Comparison of ENCODE assay signal across 12 mouse cellular contexts in genomic region chr8:121968542-121968941, GRCm38 (mm10). TPM values are rescaled to one million over a fixed set of nuclear protein-coding genes. Genes with fewer than 3 reads are reported as not detected.
DNase-seq lines count a peak whose midpoint lies in the region; ATAC-seq and TF ChIP-seq lines count a peak whose summit lies in the region.
"Had no signal": no experiment of that assay in that cellular context is flagged by ENCODE, and none has a peak within 500 bp of the region (broad histone marks: within the 10 kb centered on the region; RNA-seq: fewer than 3 reads in every experiment).

No protein-coding gene starts in this region.

- no peak for TF ChIP-seq CTCF in liver, adult 2 months (IDR thresholded peaks at IDR 0.05; ENCODE audit: low read depth, low read length)
- no peak for TF ChIP-seq CTCF in brain, embryonic 14.5 days (IDR thresholded peaks at IDR 0.05; ENCODE audit: borderline replicate concordance, extremely low read depth, insufficient read depth, insufficient read length)

- ATAC-seq in forebrain, embryonic 15.5 days (replicated peaks), result no peak
- no peak for ATAC-seq in forebrain, embryonic 13.5 days
- no peak for ATAC-seq in limb, embryonic 15.5 days (ENCODE audit: insufficient number of reproducible peaks, low FRiP score, low TSS enrichment, low read depth)

- H3K4me3 ChIP-seq in forebrain, embryonic 15.5 days, result no peak overlapping the region
- no peak overlapping the region for H3K4me3 ChIP-seq in forebrain, embryonic 13.5 days
- no peak overlapping the region for H3K4me3 ChIP-seq in liver, adult 2 months (ENCODE audit: insufficient read depth, low read depth, low read length)
- no peak overlapping the region for H3K4me3 ChIP-seq in limb, embryonic 15.5 days

- peaks cover 11% of the 10 kb centered on the region; the same call in 1 of the 2 replicates for H3K79me2 ChIP-seq in liver, adult 2 months (ENCODE audit: control insufficient read depth, insufficient read depth, low read length)

- no peak overlapping the region for H3K9ac ChIP-seq in forebrain, embryonic 15.5 days (replicated peaks)
- H3K9ac ChIP-seq in forebrain, embryonic 13.5 days, result no peak overlapping the region
- H3K9ac ChIP-seq in liver, adult 2 months (ENCODE audit: low read depth, low read length), result 0 out of 2 replicates have a peak overlapping the region, but pooled peaks have one; percentile 21
- H3K9ac ChIP-seq in limb, embryonic 15.5 days, result no peak overlapping the region

- H3K36me3 ChIP-seq in forebrain, embryonic 15.5 days, result no peaks in the 10 kb centered on the region
- peaks cover 7% of the 10 kb centered on the region; the same call in 1 of the 2 replicates for H3K36me3 ChIP-seq in forebrain, embryonic 13.5 days (ENCODE audit: poor library complexity, severe bottlenecking)
- H3K36me3 ChIP-seq in liver, adult 2 months (ENCODE audit: control insufficient read depth, insufficient read depth, low read length), result no peaks in the 10 kb centered on the region
- H3K36me3 ChIP-seq in limb, embryonic 15.5 days, result 0 out of 2 replicates have a peak, but pooled peaks cover 5% of the 10 kb centered on the region

- no peak for DNase-seq in liver, adult 2 months (ENCODE audit: extremely low read depth, low read depth, low spot score)
- no peak for DNase-seq in liver
- peak; percentile 10 for DNase-seq in brain, embryonic 14.5 days (ENCODE audit: low read depth)
- no peak for DNase-seq in frontal cortex, postnatal 14 days (ENCODE audit: low spot score in 2 of 2)
- DNase-seq in testis, postnatal 10 days (ENCODE audit: low spot score), result no peak
- DNase-seq: lung, postnatal 14 days; retina, postnatal 1 day had no signal

- H3K4me1 ChIP-seq in forebrain, embryonic 15.5 days, result peaks cover 48% of the 10 kb centered on the region
- peaks cover 47% of the 10 kb centered on the region for H3K4me1 ChIP-seq in forebrain, embryonic 13.5 days
- H3K4me1 ChIP-seq in liver, adult 2 months (ENCODE audit: control insufficient read depth, insufficient read depth, low read length), result peaks cover 24% of the 10 kb centered on the region
- peaks cover 62% of the 10 kb centered on the region for H3K4me1 ChIP-seq in limb, embryonic 15.5 days

- peak overlapping the region; percentile 32 for H3K27ac ChIP-seq in forebrain, embryonic 15.5 days (replicated peaks)
- no peak overlapping the region; the same call in 1 of the 2 replicates for H3K27ac ChIP-seq in forebrain, embryonic 13.5 days
- H3K27ac ChIP-seq in liver, adult 2 months (replicated peaks; ENCODE audit: insufficient read depth, low read depth, low read length), result peak overlapping the region; percentile 83
- H3K27ac ChIP-seq in limb, embryonic 15.5 days, result peak overlapping the region; percentile 66

- TF ChIP-seq POLR2A in liver, adult 2 months (IDR thresholded peaks at IDR 0.05; ENCODE audit: extremely low read depth, insufficient read depth, low read length), result no peak
- no peak for TF ChIP-seq POLR2A in brain, embryonic 14.5 days (IDR thresholded peaks at IDR 0.05; ENCODE audit: borderline replicate concordance, extremely low read depth, insufficient read depth, insufficient read length, poor library complexity, severe bottlenecking)

- no peaks in the 10 kb centered on the region for H3K9me3 ChIP-seq in forebrain, embryonic 15.5 days
- H3K9me3 ChIP-seq in forebrain, embryonic 13.5 days (replicated peaks), result no peaks in the 10 kb centered on the region
- H3K9me3 ChIP-seq in limb, embryonic 15.5 days, result no peaks in the 10 kb centered on the region
- H3K9me3 ChIP-seq: G1E had no signal

- H3K27me3 ChIP-seq in forebrain, embryonic 15.5 days, result no peaks in the 10 kb centered on the region
- no peaks in the 10 kb centered on the region for H3K27me3 ChIP-seq in forebrain, embryonic 13.5 days
- no peaks in the 10 kb centered on the region for H3K27me3 ChIP-seq in liver, adult 2 months (ENCODE audit: control insufficient read depth, insufficient read depth, low read length)
- H3K27me3 ChIP-seq in limb, embryonic 15.5 days, result no peaks in the 10 kb centered on the region

- WGBS in forebrain, embryonic 15.5 days, result 79% methylated on average over 4 of the region's 4 CpGs
- 81% methylated on average over 4 of the region's 4 CpGs for WGBS in forebrain, embryonic 13.5 days
- whole genome bisulfite sequencing in liver, adult 2 months, result 54% methylated on average over 4 of the region's 4 CpGs
- 53% methylated on average over 4 of the region's 4 CpGs for WGBS in limb, embryonic 15.5 days

- no peak overlapping the region for H3K4me2 ChIP-seq in forebrain, embryonic 15.5 days (replicated peaks)
- no peak overlapping the region for H3K4me2 ChIP-seq in forebrain, embryonic 13.5 days
- H3K4me2 ChIP-seq in limb, embryonic 15.5 days, result no peak overlapping the region

RNA-seq across cellular contexts. Expression of gene Banp, which starts 19.0 kb away (rescaled TPM):
- 64.8 and 65.3 TPM in 2 replicates for polyA plus RNA-seq in forebrain, embryonic 15.5 days (2015; fragmentation: Nextera tagmentation; extraction: Ambion mirVana)
- 57.5 and 60.9 TPM in 2 replicates for polyA plus RNA-seq in forebrain, embryonic 13.5 days (2015; fragmentation: Nextera tagmentation; extraction: Ambion mirVana)
- total RNA-seq in liver, adult 2 months (2014; rRNA removed), result 9.8 and 19.7 TPM in 2 replicates
- 24.5 and 38.2 TPM in 2 replicates for polyA plus RNA-seq in liver, adult 2 months (2012; rRNA removed)
- 114 and 148 TPM in 2 replicates for polyA plus RNA-seq in brain, embryonic 14.5 days (2012; rRNA removed)
- polyA plus RNA-seq in limb, embryonic 15.5 days (2015; fragmentation: Nextera tagmentation; extraction: Ambion mirVana), result 42.3 and 44.8 TPM in 2 replicates

RNA-seq across cellular contexts. Expression of gene Car5a, which starts 23.8 kb away (rescaled TPM):
- polyA plus RNA-seq in forebrain, embryonic 15.5 days (2015; fragmentation: Nextera tagmentation; extraction: Ambion mirVana), result 0.37 and 0.43 TPM in 2 replicates
- polyA plus RNA-seq in forebrain, embryonic 13.5 days (2015; fragmentation: Nextera tagmentation; extraction: Ambion mirVana), result 0.25 TPM in 1 of 2 replicates, not detected in the other
- 90.5 and 92.0 TPM in 2 replicates for total RNA-seq in liver, adult 2 months (2014; rRNA removed)
- 203 and 352 TPM in 2 replicates for polyA plus RNA-seq in liver, adult 2 months (2012; rRNA removed)
- 0.14 and 0.44 TPM in 2 replicates for polyA plus RNA-seq in brain, embryonic 14.5 days (2012; rRNA removed)
- polyA plus RNA-seq in limb, embryonic 15.5 days (2015; fragmentation: Nextera tagmentation; extraction: Ambion mirVana), result 0.17 TPM in 1 of 2 replicates, not detected in the other
- total RNA-seq: granulocyte monocyte progenitor cell, adult 5-6 weeks had no signal

Comparison
In these comparisons a context has a peak if more than half of its experiments do, and no peak if none do; other contexts are left out.
1. RNA of gene Car5a, which starts 23.8 kb away (polyA plus RNA-seq): 203 to 352 TPM in liver, adult 2 months; 0.14 to 0.44 TPM in brain, embryonic 14.5 days, 0.37 to 0.43 TPM in forebrain, embryonic 15.5 days, 0.25 TPM in forebrain, embryonic 13.5 days and 0.17 TPM in limb, embryonic 15.5 days; every median in the first group is over 100 times any median in the second.